Mouse (Mus musculus) stomach, embryonic 14.5 days (tissue): ENCODE data around the gene Pgam2. TPM values are rescaled to one million over a fixed set of nuclear protein-coding genes. Genes with fewer than 3 reads are reported as not detected.

ENCODE experiments used
- ATAC-seq: fragments of 200-750 bp; cut with Nextera tagmentation; 2 replicates; pipeline ENCODE4 v1.8.0; 2017; ENCODE audit warnings: low read depth, moderate TSS enrichment; ENCODE audit not compliant: insufficient number of reproducible peaks, insufficient read depth, low FRiP score
- H3K27ac ChIP-seq: fragments of 300-500 bp; sonication (generic); 2 replicates; pipeline ENCODE4 v1.5.1; 2014; ENCODE audit warnings: mild to moderate bottlenecking, low read length, moderate library complexity, mixed read lengths
- H3K27me3 ChIP-seq: fragments of 300-500 bp; sonication (generic); 2 replicates; pipeline ENCODE4 v1.6.1; 2014; ENCODE audit warnings: low read length, control low read depth, mixed read lengths; ENCODE audit not compliant: control insufficient read depth, insufficient read depth
- H3K36me3 ChIP-seq: fragments of 300-500 bp; sonication (generic); 2 replicates; pipeline ENCODE4 v1.6.1; 2014; ENCODE audit warnings: mild to moderate bottlenecking, control low read depth, low read length, moderate library complexity, mixed read lengths; ENCODE audit not compliant: control insufficient read depth, insufficient read depth
- H3K4me1 ChIP-seq: fragments of 300-500 bp; sonication (generic); 2 replicates; pipeline ENCODE4 v1.6.1; 2014; ENCODE audit warnings: low read length, control low read depth, mixed read lengths; ENCODE audit not compliant: control insufficient read depth, insufficient read depth
- H3K4me2 ChIP-seq: fragments of 300-500 bp; sonication (generic); replicated peaks from 2 replicates; pipeline ENCODE4 v1.6.1; 2014; ENCODE audit warnings: low read depth, low read length, control low read depth
- H3K4me3 ChIP-seq: fragments of 300-500 bp; sonication (generic); 2 replicates; pipeline ENCODE4 v1.5.1; 2014; ENCODE audit warnings: low read depth, low read length, control low read depth
- H3K9ac ChIP-seq: fragments of 300-500 bp; sonication (generic); replicated peaks from 2 replicates; pipeline ENCODE4 v1.6.1; 2014; ENCODE audit warnings: low read depth, mild to moderate bottlenecking, control low read depth, low read length, moderate library complexity, mixed read lengths
- H3K9me3 ChIP-seq: fragments of 300-500 bp; sonication (generic); 2 replicates; pipeline ENCODE4 v1.6.1; 2016; ENCODE audit warnings: low read depth, low read length, control low read depth; ENCODE audit not compliant: control insufficient read depth
- WGBS: fragments of 180-500 bp; shearing (Covaris S2); extraction: QIAGEN DNeasy Blood & Tissue Kit; methylation state at CpG from one replicate; pipeline ENCODE4 v1.1.7; 2014; 5-methylcytosine and 5-hydroxymethylcytosine counted together
- polyA plus RNA-seq: library from polyadenylated mRNA; unstranded; fragments of >200 nt; fragmentation: Nextera tagmentation; extraction: Ambion mirVana; gene quantifications from 2 replicates; pipeline ENCODE4 v1.2.1, GENCODE M21; 2014

Gene Pgam2
- polyA plus RNA-seq = 1.2 and 1.5 TPM in 2 replicates

GRCm38 (mm10) chr11:5803551-5803981, at the start of gene Pgam2:
Gene Pgam2, minus strand, starts transcription at chr11:5803733.
- Histone ChIP-seq H3K36me3 (peaks cover 15% of the 10 kb centered on the region; the same call in 1 of the 2 replicates), H3K9me3 (no peaks in the 10 kb centered on the region), H3K27ac (no peak within 1 kb of the TSS), H3K4me2 (no peak within 1 kb of the TSS), H3K27me3 (no peaks in the 10 kb centered on the region), H3K9ac (no peak within 1 kb of the TSS), H3K4me1 (0 out of 2 replicates have a peak, but pooled peaks cover 7% of the 10 kb centered on the region), H3K4me3 (no peak within 1 kb of the TSS)
- WGBS = 53% methylated on average over 8 of the region's 8 CpGs
- no peak for ATAC-seq

- WGBS = 44% methylated on average over 1 of the region's 1 CpGs
- no peak overlapping the region for H3K4me2 ChIP-seq
- H3K4me3 ChIP-seq = no peak overlapping the region
- no peaks in the 10 kb centered on the region for H3K36me3 ChIP-seq
- H3K4me1 ChIP-seq = 0 out of 2 replicates have a peak, but pooled peaks cover 2% of the 10 kb centered on the region
- H3K9me3 ChIP-seq = no peaks in the 10 kb centered on the region
- no peak overlapping the region for H3K27ac ChIP-seq
- H3K9ac ChIP-seq = no peak overlapping the region
- no peak for ATAC-seq
- H3K27me3 ChIP-seq = no peaks in the 10 kb centered on the region
Measured at GRCm38 (mm10) chr11:5852314-5852713, 48.8 kb upstream of the Pgam2 start.

GRCm38 (mm10) chr11:5851021-5851736, 47.6 kb upstream of the Pgam2 start:
- Histone ChIP-seq H3K4me2 (no peak overlapping the region), H3K36me3 (no peaks in the 10 kb centered on the region), H3K27me3 (no peaks in the 10 kb centered on the region), H3K9me3 (no peaks in the 10 kb centered on the region), H3K9ac (no peak overlapping the region), H3K27ac (no peak overlapping the region), H3K4me1 (0 out of 2 replicates have a peak, but pooled peaks cover 2% of the 10 kb centered on the region), H3K4me3 (no peak overlapping the region)
- ATAC-seq = no peak
- 39% methylated on average over 4 of the region's 4 CpGs for WGBS

GRCm38 (mm10) chr11:5850452-5850851, 46.9 kb upstream of the Pgam2 start:
- Histone ChIP-seq H3K9ac (no peak overlapping the region), H3K36me3 (no peaks in the 10 kb centered on the region), H3K27ac (no peak overlapping the region), H3K4me3 (no peak overlapping the region), H3K27me3 (no peaks in the 10 kb centered on the region), H3K4me1 (no peaks in the 10 kb centered on the region), H3K4me2 (no peak overlapping the region), H3K9me3 (no peaks in the 10 kb centered on the region)
- WGBS = 45% methylated on average over 5 of the region's 5 CpGs
- ATAC-seq = no peak

DNA sequence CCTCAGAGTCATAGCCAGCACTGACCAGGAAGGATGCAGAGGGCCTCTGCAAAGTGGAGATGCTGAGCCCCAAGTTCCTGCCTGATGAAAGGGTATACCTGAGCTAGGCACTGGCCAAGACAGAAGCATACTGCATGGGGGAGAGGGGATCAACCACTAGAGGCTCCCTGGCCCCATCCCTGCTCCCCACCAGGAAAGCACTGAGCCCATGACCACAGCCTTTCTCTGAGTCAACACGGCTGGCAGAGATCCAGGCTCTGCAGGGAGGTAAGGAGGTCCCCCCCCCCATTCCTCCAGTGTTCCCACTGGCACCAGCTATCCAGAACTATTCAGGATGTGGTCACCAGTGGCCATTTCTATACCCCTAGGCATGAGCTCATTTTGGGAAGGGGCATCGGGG, 45.8 kb upstream of the Pgam2 start:
- no peak overlapping the region for H3K27ac ChIP-seq
- WGBS = 69% methylated on average over 2 of the region's 2 CpGs
- ATAC-seq = no peak
- H3K27me3 ChIP-seq = no peaks in the 10 kb centered on the region
- no peak overlapping the region for H3K4me3 ChIP-seq
- no peak overlapping the region for H3K9ac ChIP-seq
- no peaks in the 10 kb centered on the region for H3K36me3 ChIP-seq
- no peaks in the 10 kb centered on the region for H3K9me3 ChIP-seq
- no peaks in the 10 kb centered on the region for H3K4me1 ChIP-seq
- no peak overlapping the region for H3K4me2 ChIP-seq

DNA sequence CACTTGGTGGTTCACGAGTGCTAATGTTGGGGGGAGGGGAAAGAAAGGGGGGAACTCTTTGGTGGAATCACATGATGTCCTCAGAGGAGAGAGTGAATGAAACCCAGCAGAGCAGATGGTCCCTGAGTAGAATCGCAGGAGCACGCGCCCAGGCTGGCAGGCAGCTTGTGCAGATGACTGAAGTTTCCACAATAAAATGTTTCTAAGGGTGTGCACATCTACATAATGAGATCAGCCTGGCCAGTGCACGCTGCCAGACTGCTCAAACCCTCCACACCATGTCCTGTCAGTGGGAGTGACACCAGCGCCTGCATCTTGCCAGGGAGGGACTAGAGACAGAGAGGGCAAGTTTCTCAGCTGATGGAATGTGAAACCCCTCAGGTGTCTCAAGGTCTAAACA, 45.2 kb upstream of the Pgam2 start:
- H3K27ac ChIP-seq = no peak overlapping the region
- WGBS = 65% methylated on average over 6 of the region's 6 CpGs
- no peaks in the 10 kb centered on the region for H3K9me3 ChIP-seq
- no peaks in the 10 kb centered on the region for H3K36me3 ChIP-seq
- H3K4me1 ChIP-seq = no peaks in the 10 kb centered on the region
- H3K27me3 ChIP-seq = no peaks in the 10 kb centered on the region
- no peak overlapping the region for H3K4me2 ChIP-seq
- ATAC-seq = no peak
- H3K4me3 ChIP-seq = no peak overlapping the region
- H3K9ac ChIP-seq = no peak overlapping the region

- no peak overlapping the region for H3K27ac ChIP-seq
Measured at GRCm38 (mm10) chr11:5846639-5847345, 43.3 kb upstream of the Pgam2 start.

DNA sequence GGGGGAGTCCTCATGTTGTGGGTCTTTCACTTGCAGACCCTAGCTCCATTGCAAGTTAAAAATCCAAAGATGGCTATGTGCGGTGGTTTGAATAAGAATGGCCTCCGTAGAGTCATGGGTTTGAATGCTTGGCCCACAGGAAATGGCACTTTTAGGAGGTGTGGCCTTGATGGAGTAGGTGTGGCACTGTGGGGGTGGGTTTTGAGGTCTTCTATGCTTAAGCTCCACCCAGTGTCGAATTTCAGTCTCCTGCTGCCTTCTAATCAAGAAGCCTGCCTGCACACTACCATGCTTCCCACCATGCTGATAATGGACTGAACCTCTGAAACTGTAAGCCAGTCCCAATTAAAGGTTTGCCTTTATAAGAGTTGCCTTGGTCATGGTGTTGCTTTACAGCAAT, 39.6 kb upstream of the Pgam2 start:
- H3K4me1 ChIP-seq = no peaks in the 10 kb centered on the region
- 80% methylated on average over 3 of the region's 3 CpGs for WGBS

More at GRCm38 (mm10) chr11:5846639-5847345, 43.3 kb upstream of the Pgam2 start:
- H3K27me3 ChIP-seq = no peaks in the 10 kb centered on the region
- H3K4me1 ChIP-seq = no peaks in the 10 kb centered on the region
- no peaks in the 10 kb centered on the region for H3K36me3 ChIP-seq
- no peaks in the 10 kb centered on the region for H3K9me3 ChIP-seq
- WGBS = 62% methylated on average over 7 of the region's 7 CpGs
- no peak overlapping the region for H3K9ac ChIP-seq
- ATAC-seq = no peak
- H3K4me2 ChIP-seq = no peak overlapping the region
- H3K4me3 ChIP-seq = no peak overlapping the region

More for the DNA sequence above, 39.6 kb upstream of the Pgam2 start:
- no peak overlapping the region for H3K4me3 ChIP-seq
- ATAC-seq = no peak
- no peaks in the 10 kb centered on the region for H3K9me3 ChIP-seq
- H3K27me3 ChIP-seq = no peaks in the 10 kb centered on the region
- no peak overlapping the region for H3K9ac ChIP-seq
- no peak overlapping the region for H3K27ac ChIP-seq
- H3K36me3 ChIP-seq = no peaks in the 10 kb centered on the region
- H3K4me2 ChIP-seq = no peak overlapping the region
